Mouse (Mus musculus) gastrocnemius, postnatal 25 days (tissue): Measurements from ENCODE around the gene Tas2r108. TPM values are rescaled to one million over a fixed set of nuclear protein-coding genes. Genes with fewer than 3 reads are reported as not detected.

Experiments
- DNase-seq: peaks from one replicate; pipeline ENCODE4 v3.0.0; 2022
- long read RNA-seq, 2 experiments: library from polyadenylated mRNA; stranded (forward); transcript quantifications; one replicate each; pipeline ENCODE4 v2.0.0; 2021
- total RNA-seq, 2 experiments: library from RNA; stranded (reverse); gene quantifications; 1 replicate in 1 of 2; 2 replicates in 1 of 2; pipeline ENCODE4 v1.2.3; 2021

Tas2r108 gene
- total RNA-seq: not detected
- long read RNA-seq, experiment 1: 0 reads
- long read RNA-seq, experiment 2: 0 reads

- no peak for DNase-seq
These were observed at the start of gene Tas2r108 for GRCm38 (mm10) chr6:40493229-40493628. TSS of gene Tas2r108 (plus strand) at chr6:40493529.

- DNase-seq: no peak
These were observed 44.7 kb upstream of the Tas2r108 start for GRCm38 (mm10) chr6:40448626-40449025.

- no peak for DNase-seq
These were observed 38.8 kb upstream of the Tas2r108 start for GRCm38 (mm10) chr6:40454436-40455041.

GRCm38 (mm10) chr6:40465710-40466109 lies 27.6 kb upstream of the Tas2r108 start:
- DNase-seq: no peak

GRCm38 (mm10) chr6:40470916-40471719 lies 22.2 kb upstream of the Tas2r108 start, which contains the start of gene Ssbp1:
TSS of gene Ssbp1 (plus strand) at chr6:40471352.
- peak; percentile 89 for DNase-seq

GRCm38 (mm10) chr6:40471720-40472010 lies 21.7 kb upstream of the Tas2r108 start:
- no peak for DNase-seq

GRCm38 (mm10) chr6:40476132-40476531 lies 17.2 kb upstream of the Tas2r108 start:
- no peak for DNase-seq

- no peak for DNase-seq
These were observed 13.6 kb upstream of the Tas2r108 start for GRCm38 (mm10) chr6:40479705-40480104.

- no peak for DNase-seq
These were observed 11.0 kb upstream of the Tas2r108 start for GRCm38 (mm10) chr6:40482318-40482717.

GRCm38 (mm10) chr6:40490933-40491332 lies 2.4 kb upstream of the Tas2r108 start, which contains the start of gene Tas2r137:
TSS of gene Tas2r137 (plus strand) at chr6:40491233.
- DNase-seq: no peak

GRCm38 (mm10) chr6:40519408-40519807 lies 26.1 kb downstream of the Tas2r108 start, which contains the start of gene Prss37:
TSS of gene Prss37 (minus strand) at chr6:40519508.
- DNase-seq: no peak

Other genes with a start within 250 kb of the Tas2r108 start
- gene Agk, start 168.4 kb upstream of the Tas2r108 start, total RNA-seq: 1 to 10 TPM; 7.3 to 7.8 TPM
- 1 to 10 TPM; 1.0 to 2.1 TPM for gene E330009J07Rik, start 57.4 kb upstream of the Tas2r108 start, total RNA-seq
- not detected for gene Wee2, start 54.4 kb upstream of the Tas2r108 start, total RNA-seq
- gene Ssbp1, start 22.2 kb upstream of the Tas2r108 start, total RNA-seq: 10 to 100 TPM; 25.1 to 25.2 TPM
- not detected for gene Tas2r137, start 2.3 kb upstream of the Tas2r108 start, total RNA-seq
- gene Prss37, start 26.0 kb downstream of the Tas2r108 start, total RNA-seq: not detected
- gene Olfr461, start 61.5 kb downstream of the Tas2r108 start, total RNA-seq: not detected
- gene Olfr460, start 76.0 kb downstream of the Tas2r108 start, total RNA-seq: not detected
- under 1 TPM; 0.23 to 0.24 TPM for gene Clec5a, start 92.3 kb downstream of the Tas2r108 start, total RNA-seq
- gene Tas2r138, start 119.8 kb downstream of the Tas2r108 start, total RNA-seq: not detected
- 1 to 10 TPM in 1 of 2 experiments, under 1 TPM in 1; 0.64 to 1.4 TPM for gene Mgam, start 135.3 kb downstream of the Tas2r108 start, total RNA-seq